Mouse (Mus musculus): Measurements from ENCODE around the gene Tgm6.

The Tgm6 gene

GRCm38 (mm10) chr2:130178706-130179506 lies 66.7 kb downstream of the Tgm6 start, which contains the start of gene Snrpb:
TSS of gene Snrpb (minus strand) at chr2:130179403.
- peak; percentile 95 for DNase-seq (ENCODE audit: low read depth, low spot score)

GRCm38 (mm10) chr2:130179507-130180019 lies 67.3 kb downstream of the Tgm6 start:
- no peak for DNase-seq (ENCODE audit: low read depth, low spot score)

GRCm38 (mm10) chr2:130188391-130188790 lies 76.2 kb downstream of the Tgm6 start:
- DNase-seq (ENCODE audit: low read depth, low spot score): no peak

GRCm38 (mm10) chr2:130194894-130195293 lies 82.7 kb downstream of the Tgm6 start, which contains the start of gene Tmc2:
TSS of gene Tmc2 (plus strand) at chr2:130195194.
- DNase-seq (ENCODE audit: low read depth, low spot score): no peak

GRCm38 (mm10) chr2:130200961-130201360 lies 88.7 kb downstream of the Tgm6 start:
- DNase-seq (ENCODE audit: low read depth, low spot score): no peak
